Mouse (Mus musculus) G1E (cell line): ENCODE data around the gene Glb1.

Experiments
- CTCF ChIP-seq: IDR thresholded peaks from 2 replicates; pipeline ENCODE4 v1.5.1; 2012; ENCODE audit warnings: low read depth, low read length, inconsistent platforms, mixed read lengths
- GATA1 ChIP-seq: IDR thresholded peaks from 2 replicates; pipeline ENCODE4 v1.6.1; 2012; ENCODE audit warnings: borderline replicate concordance, low read length, inconsistent platforms, mixed read lengths
- GATA2 ChIP-seq: IDR thresholded peaks from 2 replicates; pipeline ENCODE4 v1.6.1; 2012; ENCODE audit warnings: low read depth, low read length, inconsistent platforms, borderline replicate concordance
- POLR2AphosphoS5 ChIP-seq: IDR thresholded peaks from 2 replicates; pipeline ENCODE4 v1.6.1; 2012; ENCODE audit warnings: low read depth, low read length, inconsistent platforms; ENCODE audit not compliant: insufficient replicate concordance
- TAL1 ChIP-seq: conservative IDR thresholded peaks from 2 replicates; pipeline ENCODE4 v1.6.1; 2012; ENCODE audit warnings: low read depth, low read length, inconsistent platforms, mixed read lengths

GRCm38 (mm10) chr9:114515364-114515763 lies 114.5 kb downstream of the Glb1 start, which contains the start of gene C130032M10Rik:
- TF ChIP-seq POLR2AphosphoS5 (no peak), CTCF (no peak), GATA1 (no peak), TAL1 (no peak), GATA2 (no peak)
